Mouse (Mus musculus): ENCODE measurements around the gene Card19.

DNA sequence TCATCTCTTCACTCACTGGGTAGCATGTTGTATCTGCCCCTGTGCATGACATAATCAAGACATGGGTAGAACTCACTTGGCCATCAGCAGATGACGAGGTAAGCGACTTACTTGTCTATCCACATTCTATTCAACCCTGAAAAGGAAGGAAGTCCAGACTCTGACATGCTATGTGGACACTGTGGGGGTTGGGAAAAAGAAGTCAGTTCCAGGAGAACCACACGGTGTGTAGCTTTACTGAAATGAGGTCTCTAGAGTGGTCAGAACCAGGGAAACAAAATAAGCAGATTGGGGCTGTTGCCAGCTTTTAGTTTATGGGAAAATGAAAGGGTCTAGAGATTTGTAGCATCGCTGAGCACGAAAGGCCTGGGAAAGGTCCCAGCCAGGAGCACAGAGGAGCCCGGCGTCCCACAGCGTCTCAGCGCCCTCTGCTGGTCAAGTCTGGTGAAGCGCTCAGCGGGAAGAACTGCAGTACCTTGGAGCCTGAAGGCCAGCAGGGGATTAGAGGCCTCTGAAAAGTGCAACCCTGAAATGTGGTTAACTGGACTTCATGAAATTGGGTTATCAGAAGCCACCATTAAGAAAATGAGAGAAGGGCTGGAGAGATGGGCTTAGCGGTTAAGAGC is 42.8 kb downstream of the Card19 start:
- TF ChIP-seq CTCF (IDR thresholded peaks at IDR 0.05; ENCODE audit: control insufficient read depth, insufficient read depth, insufficient replicate concordance, low read depth, low read length): peak; percentile 96
- TF ChIP-seq POLR2A (IDR thresholded peaks at IDR 0.05; ENCODE audit: control insufficient read depth, low read depth, low read length): no peak

Data from testis, adult 2 months (tissue).